Mouse (Mus musculus): Measurements from ENCODE around the gene Paqr3.

DNA sequence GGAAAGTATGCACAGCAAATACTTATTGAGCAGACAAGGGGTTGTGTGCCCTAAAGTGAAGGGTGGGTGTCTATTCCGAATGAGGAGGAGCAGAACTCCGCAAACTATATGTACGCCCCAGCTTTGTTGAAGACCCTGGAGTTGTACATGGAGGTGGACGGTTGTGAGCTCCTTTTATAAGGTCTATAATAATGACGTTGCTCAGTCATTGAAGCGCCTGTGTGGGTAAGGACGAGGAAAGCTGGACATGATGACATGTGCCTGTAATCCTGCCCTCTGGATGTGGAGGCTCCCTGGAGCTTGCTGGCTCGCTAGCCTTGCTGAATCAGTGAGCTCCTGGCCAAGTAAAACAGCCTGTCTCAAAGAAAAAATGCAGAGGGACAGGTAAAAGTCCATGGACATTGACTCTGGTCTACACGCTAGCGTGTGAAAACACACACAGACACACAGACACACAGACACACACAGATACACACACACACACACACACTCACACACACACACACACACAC is 14.1 kb upstream of the Paqr3 start:
- TF ChIP-seq POLR2A (IDR thresholded peaks at IDR 0.05; ENCODE audit: borderline replicate concordance, insufficient read depth, low read length): no peak
- TF ChIP-seq CTCF (IDR thresholded peaks at IDR 0.05; ENCODE audit: borderline replicate concordance, insufficient read depth, low read depth, low read length): no peak

Data from cerebellum, adult 2 months (tissue).